Comparison of ENCODE assay signal across 8 mouse cellular contexts in the genomic region with DNA sequence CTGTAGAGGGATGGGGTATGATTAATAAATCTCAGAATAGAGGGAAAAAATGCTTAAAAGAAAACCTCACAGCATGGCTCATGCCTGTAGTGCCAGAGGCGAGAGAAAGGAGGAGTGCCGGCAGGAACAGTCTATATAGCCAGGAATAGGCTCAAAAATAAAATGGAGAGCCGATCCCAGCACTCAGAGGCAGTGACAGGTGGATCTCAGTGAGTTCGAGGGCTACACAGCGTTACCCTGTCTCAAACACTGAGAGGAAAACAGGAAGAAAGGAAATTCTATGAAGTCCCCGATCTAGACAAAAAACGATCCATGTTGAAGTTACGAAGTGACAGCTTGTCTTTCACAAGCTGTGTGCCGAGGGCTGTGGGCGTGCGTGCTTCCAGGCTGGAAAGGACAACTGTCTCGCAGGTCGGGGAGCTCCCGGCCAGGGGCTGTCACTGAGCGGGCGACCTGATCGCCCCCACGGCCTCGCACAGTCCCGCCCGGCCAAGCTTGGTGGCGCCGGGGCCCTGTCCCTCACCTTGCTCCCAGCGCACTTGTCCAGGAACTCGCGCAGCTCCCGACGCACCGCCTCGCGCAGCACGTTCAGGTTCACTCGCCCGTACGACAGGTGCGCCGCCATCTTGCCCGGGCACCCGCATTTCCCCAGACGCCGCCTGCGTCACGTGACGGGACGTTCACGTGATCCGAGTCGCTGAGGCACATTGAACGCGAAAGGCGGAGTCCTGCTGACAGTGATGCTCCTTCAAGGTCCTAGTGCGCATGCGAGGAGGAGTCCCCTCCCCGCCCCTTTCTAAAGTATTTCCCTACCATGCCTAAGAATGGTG. TPM values are rescaled to one million over a fixed set of nuclear protein-coding genes. Genes with fewer than 3 reads are reported as not detected.
DNase-seq lines count a peak whose midpoint lies in the region; ATAC-seq lines count a peak whose summit lies in the region.

Vps33a (minus strand) TSS at position 682 of the 830 bp plus-strand sequence.

- H3K9ac ChIP-seq in kidney, embryonic 15.5 days = peak within 1 kb of the TSS; percentile 69

- no peaks in the 10 kb centered on the region for H3K27me3 ChIP-seq in heart, embryonic 10.5 days (ENCODE audit: insufficient read depth, poor library complexity, severe bottlenecking)
- no peaks in the 10 kb centered on the region for H3K27me3 ChIP-seq in kidney, embryonic 15.5 days

- peak within 1 kb of the TSS; percentile 79 for H3K4me3 ChIP-seq in heart, embryonic 10.5 days
- peak within 1 kb of the TSS; percentile 82 for H3K4me3 ChIP-seq in kidney, embryonic 15.5 days (replicated peaks)

- peak within 1 kb of the TSS; percentile 88 for H3K4me2 ChIP-seq in kidney, embryonic 15.5 days

- H3K4me1 ChIP-seq in heart, embryonic 10.5 days = peaks cover 10% of the 10 kb centered on the region
- peaks cover 11% of the 10 kb centered on the region for H3K4me1 ChIP-seq in kidney, embryonic 15.5 days

- peak; percentile 99 for ATAC-seq in erythroblast, adult 5-6 weeks (replicated peaks; ENCODE audit: low FRiP score, poor library complexity, severe bottlenecking)
- peak; percentile 92 for ATAC-seq in kidney, embryonic 15.5 days (replicated peaks; ENCODE audit: low FRiP score)
- ATAC-seq in monocyte, adult 5-6 weeks (replicated peaks; ENCODE audit: insufficient number of reproducible peaks, low FRiP score, low TSS enrichment, poor library complexity, severe bottlenecking) = peak; percentile 99

- H3K36me3 ChIP-seq in heart, embryonic 10.5 days = peaks cover 42% of the 10 kb centered on the region
- H3K36me3 ChIP-seq in kidney, embryonic 15.5 days = peaks cover 23% of the 10 kb centered on the region

- H3K9me3 ChIP-seq in heart, embryonic 10.5 days = no peaks in the 10 kb centered on the region
- no peaks in the 10 kb centered on the region for H3K9me3 ChIP-seq in kidney, embryonic 15.5 days (replicated peaks)

- H3K27ac ChIP-seq in heart, embryonic 10.5 days = peak within 1 kb of the TSS; percentile 87
- peak within 1 kb of the TSS; percentile 61 for H3K27ac ChIP-seq in kidney, embryonic 15.5 days

- WGBS in heart, embryonic 10.5 days = under 1% methylated on average over 54 of the region's 54 CpGs
- WGBS in kidney, embryonic 15.5 days = under 1% methylated on average over 54 of the region's 54 CpGs

- peak; percentile 98 to 99 for DNase-seq in B cell, adult 2 months
- peak; percentile 99 for DNase-seq in brain, adult 2 months (ENCODE audit: low read depth, low spot score)
- peak; percentile 98 for DNase-seq in heart, embryonic 10.5 days (ENCODE audit: low spot score)
- peak; percentile 99 for DNase-seq in liver
- peak; percentile 97 to 99 for DNase-seq in spleen, postnatal 4 days (ENCODE audit: low spot score in 2 of 2)

RNA-seq across cellular contexts. Expression of gene Vps33a, which starts in this region (rescaled TPM):
- 7.7 and 11.5 TPM in 2 replicates for total RNA-seq in erythroblast, adult 5-6 weeks (2015; ENCODE audit: low replicate concordance)
- total RNA-seq in erythroblast, adult 5-6 weeks (2017; ENCODE audit: low replicate concordance) = 6.3 and 9.5 TPM in 2 replicates
- 23.4 and 23.5 TPM in 2 replicates for polyA plus RNA-seq in heart, embryonic 10.5 days (2016; fragmentation: Nextera tagmentation; extraction: Ambion mirVana)
- polyA plus RNA-seq in kidney, embryonic 15.5 days (2015; fragmentation: Nextera tagmentation; extraction: Ambion mirVana) = 28.9 and 29.7 TPM in 2 replicates
- total RNA-seq in monocyte, adult 5-6 weeks (2017) = 21.2 to 31.5 TPM (median 21.2 TPM) in 3 replicates

Comparison
In these comparisons a context has a peak if more than half of its experiments do, and no peak if none do; other contexts are left out.
1. Peak in every context shown above with its lines: DNase-seq, ATAC-seq, H3K4me3 ChIP-seq and H3K27ac ChIP-seq.